Mouse (Mus musculus) gastrocnemius, adult 18-20 months (tissue): ENCODE results near the gene Exosc5. TPM values are rescaled to one million over a fixed set of nuclear protein-coding genes. Genes with fewer than 3 reads are reported as not detected.

Source experiments
- DNase-seq: peaks from one replicate; pipeline ENCODE4 v3.0.0; 2021; ENCODE audit warnings: low spot score
- total RNA-seq, 2 experiments: library from RNA; stranded (reverse); gene quantifications; 2 replicates each; pipeline ENCODE4 v1.2.3; 2021

Exosc5 gene
- total RNA-seq, 2 experiments from 2014 or later: 19.9 to 21.3 TPM

- no peak for DNase-seq
These were observed 26.3 kb upstream of the Exosc5 start for GRCm38 (mm10) chr7:25632679-25633078.

- DNase-seq: no peak
These were observed 22.6 kb upstream of the Exosc5 start for GRCm38 (mm10) chr7:25636373-25636772.

DNA sequence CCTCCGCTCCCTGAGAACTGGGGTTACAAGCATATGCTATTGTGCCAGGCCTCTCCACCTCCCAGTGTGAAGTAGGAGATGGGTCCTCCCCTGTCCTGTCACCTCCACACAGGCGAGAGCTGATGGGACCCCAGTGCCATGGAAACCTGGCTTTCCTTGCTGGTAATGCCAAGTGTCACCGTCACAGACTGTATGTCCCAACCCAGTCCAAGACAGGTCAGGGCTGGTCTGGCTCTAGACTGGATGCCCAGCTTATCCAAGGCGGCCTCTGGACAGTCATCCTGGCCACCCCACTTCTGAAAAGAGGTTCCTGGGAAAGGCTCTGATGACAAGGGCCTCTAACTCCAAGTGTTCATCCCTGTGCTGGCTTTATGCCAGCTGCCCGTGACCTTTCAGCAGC lies 21.9 kb upstream of the Exosc5 start:
- DNase-seq: no peak

GRCm38 (mm10) chr7:25639754-25640153 lies 19.2 kb upstream of the Exosc5 start:
- DNase-seq: no peak

- DNase-seq: no peak
These were observed 14.8 kb upstream of the Exosc5 start for GRCm38 (mm10) chr7:25644136-25644535.

GRCm38 (mm10) chr7:25644631-25645030 lies 14.3 kb upstream of the Exosc5 start:
- no peak for DNase-seq

DNA sequence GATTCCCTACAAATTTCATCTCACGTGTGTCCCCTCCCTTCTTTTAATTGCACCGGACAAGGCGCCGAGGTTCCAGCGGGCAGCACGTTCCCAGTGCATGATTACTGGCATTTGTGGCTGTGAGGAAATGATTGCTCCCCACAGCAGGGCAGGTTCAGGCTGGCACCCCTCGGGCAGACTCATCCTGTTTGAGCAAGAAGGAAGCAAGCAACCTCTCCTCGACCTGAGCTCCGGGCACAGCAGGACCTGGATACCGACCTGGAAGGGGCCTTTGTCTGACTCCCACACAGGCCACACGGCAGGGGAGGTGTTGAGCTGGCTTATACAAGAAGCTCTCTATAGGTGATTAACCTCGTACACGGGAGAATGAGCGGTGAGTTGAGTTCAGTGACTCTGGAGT lies 13.9 kb upstream of the Exosc5 start:
- DNase-seq: no peak

DNA sequence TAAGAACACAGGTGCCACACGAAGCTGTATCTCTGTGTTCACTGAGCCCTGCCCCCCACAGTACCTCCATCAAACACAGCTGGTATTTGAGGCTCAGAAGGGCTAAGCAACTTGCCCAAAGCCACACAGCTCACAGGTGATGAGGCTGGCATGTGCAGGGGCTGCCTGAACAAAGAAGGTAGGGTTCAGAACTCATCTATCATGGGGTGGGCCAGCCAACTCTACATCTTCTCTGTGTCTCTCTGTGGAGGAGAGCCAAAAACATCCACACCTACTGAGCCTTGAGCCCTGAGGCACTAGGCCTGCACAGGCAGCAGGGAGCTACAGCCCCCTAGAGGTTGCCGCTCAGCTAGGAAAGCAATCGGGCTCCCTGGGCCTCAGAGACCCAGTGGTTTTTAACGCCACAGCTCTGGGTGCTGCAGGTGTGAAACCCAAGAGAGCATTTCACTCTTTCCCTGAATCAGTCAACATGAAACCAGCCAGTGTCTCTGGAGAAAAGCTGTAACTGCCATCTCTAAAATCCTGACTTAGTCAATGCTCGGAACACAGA lies 11.3 kb upstream of the Exosc5 start:
- no peak for DNase-seq

DNA sequence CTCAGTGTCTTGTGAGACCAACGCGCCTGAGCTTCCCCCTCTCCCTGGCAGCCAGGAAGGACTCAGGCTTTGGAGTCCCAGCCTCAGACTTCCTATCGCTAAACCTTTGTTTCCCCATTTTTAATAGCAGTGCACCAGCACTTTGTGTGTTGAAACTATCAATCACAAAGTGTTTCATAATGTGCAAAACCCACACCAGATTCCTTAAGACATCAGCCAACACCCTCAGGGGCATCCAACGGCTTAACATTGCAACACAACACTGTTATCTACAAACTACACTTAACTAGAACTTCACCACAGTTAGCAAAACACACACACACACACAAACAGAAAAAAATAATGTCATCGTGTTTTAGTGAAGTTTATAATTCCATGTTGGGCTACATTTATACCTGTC lies 9.1 kb upstream of the Exosc5 start:
- DNase-seq: no peak

DNA sequence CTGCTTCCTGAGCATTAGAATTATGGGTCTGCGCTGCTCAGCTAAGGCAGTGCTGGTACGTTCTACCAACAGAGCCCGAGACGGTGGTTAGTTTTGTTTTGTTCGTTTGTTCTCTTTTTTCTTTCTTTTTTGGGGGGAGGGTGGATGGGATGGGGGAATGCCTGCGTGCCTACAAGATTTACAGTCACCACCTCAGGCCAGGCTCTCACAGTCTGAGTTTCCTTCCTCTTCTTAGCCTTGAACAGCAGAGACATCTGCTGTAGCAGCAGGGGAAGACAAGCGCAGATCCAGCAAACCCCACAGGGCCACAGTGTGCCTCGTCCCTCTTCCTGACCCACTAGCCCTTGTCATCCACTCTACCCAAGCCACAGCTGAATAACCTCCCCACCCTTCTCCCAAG lies 7.7 kb upstream of the Exosc5 start:
- no peak for DNase-seq

GRCm38 (mm10) chr7:25652244-25652759 lies 6.7 kb upstream of the Exosc5 start:
- no peak for DNase-seq

DNA sequence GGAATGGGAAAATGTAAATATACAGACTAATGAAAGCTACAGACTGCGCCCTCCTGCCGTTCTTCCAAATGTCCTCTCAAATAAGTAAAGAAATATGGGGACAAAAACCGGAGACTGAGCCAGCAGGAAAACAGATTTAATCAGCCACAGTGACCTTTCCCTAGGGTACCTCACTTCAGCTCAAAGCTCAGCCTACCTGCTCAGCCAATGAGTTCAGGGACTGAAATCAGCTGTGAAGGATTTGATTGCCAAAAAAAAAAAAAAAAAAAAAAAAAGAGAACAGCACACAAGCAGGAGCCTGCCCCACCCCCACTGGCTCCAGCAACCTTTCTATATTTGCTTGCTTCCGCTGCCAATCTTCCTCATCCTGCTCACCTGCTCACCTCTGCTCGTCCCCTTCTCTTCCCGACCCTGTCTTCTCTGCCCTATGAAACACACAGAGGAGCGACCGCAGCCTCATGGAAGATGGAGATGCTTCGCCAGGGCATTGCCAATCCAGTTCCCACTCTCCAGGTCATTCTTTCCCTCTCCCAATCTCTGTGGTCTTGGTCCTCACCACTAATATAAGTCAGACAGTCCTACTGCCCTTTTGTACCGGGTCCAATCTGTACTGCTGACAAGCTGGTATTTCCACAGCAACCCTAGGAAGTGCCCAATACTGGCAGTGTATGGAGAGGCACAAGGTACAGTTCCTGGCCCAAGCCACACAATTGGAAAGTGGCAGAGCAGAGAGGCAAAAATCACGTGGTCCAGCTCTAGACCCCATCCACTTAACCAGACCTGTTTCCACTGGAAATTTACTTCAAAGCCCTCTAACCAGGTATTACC lies 3.1 kb upstream of the Exosc5 start:
- no peak for DNase-seq

GRCm38 (mm10) chr7:25657785-25658184 lies 1.2 kb upstream of the Exosc5 start:
- DNase-seq: peak; percentile 34

- DNase-seq: no peak
These were observed 7.4 kb downstream of the Exosc5 start for GRCm38 (mm10) chr7:25666381-25666780.

DNA sequence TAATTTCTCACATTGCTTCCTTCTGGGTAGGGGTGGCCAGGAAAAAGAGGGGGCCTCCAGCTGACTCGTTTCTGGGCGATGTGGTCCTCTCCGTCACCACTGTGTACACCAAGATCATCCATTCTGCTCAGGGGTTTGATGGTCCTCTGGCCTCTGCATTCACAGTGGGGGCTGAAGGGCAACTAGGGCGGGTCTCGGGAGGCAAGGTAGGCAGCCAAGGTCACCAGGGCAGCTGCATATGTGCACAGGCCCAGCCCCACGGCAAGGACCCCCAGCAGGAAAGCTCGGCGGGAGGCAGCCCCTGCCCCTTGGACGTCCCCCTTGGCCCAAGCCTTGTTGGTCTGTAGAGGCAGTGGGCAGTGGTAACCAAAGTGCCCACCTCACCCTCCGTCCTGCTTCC lies 10.2 kb downstream of the Exosc5 start:
- DNase-seq: no peak

- DNase-seq: no peak
These were observed 10.7 kb downstream of the Exosc5 start for GRCm38 (mm10) chr7:25669631-25670030.

GRCm38 (mm10) chr7:25670096-25670495 lies 11.1 kb downstream of the Exosc5 start:
- DNase-seq: no peak

- no peak for DNase-seq
These were observed 12.7 kb downstream of the Exosc5 start for GRCm38 (mm10) chr7:25671686-25672085.

- no peak for DNase-seq
These were observed 13.5 kb downstream of the Exosc5 start for GRCm38 (mm10) chr7:25672442-25672841.

DNA sequence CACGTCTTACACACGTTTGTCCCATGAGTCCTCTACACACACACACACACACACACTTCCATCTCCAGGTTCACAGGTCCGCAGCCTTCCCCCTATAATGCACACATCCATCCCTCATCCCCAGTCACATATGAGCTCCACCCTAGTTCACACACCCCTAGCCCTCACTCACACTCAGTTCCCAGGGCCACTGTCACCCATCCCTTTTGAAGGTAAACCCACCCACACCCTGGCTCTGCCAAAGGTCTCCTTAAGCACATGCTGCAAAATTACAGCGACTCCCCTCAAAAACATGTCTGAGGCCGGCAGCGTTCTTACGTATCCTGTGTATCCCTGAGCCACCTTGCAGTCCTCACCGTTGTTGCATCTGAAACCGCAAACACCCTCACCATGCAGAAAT lies 15.3 kb downstream of the Exosc5 start:
- no peak for DNase-seq

DNA sequence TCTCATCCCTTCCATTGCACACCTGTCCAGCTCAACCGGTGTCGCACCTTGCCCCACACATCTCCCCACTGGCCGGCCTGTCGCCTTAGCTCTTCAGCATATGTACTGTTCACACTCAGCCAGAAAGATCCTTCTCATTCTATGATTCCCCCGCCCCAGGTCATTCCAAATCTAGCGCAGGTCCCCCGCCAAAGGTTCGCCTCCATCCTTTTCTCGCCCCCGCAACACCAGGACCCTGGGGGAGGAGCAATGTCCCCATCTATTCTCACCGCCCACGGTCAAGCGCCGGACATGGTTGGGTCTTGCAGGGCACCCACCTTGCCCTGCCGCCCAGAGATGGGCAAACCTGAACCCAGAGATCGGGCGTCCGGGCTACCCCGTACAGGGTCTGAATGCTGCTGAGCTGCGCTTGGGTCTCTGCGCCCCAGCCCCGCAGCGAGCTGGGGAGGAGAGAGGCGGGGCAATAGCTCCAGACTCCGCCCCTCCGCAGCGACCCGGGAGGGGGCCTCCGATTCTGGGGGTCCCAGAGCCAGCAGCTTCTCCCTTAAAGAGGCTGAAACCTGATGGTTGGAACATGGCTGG lies 15.8 kb downstream of the Exosc5 start, which contains the start of gene Tmem91:
Gene Tmem91 (minus strand): TSS at position 448 of the 582 bp plus-strand sequence.
- DNase-seq: no peak

DNA sequence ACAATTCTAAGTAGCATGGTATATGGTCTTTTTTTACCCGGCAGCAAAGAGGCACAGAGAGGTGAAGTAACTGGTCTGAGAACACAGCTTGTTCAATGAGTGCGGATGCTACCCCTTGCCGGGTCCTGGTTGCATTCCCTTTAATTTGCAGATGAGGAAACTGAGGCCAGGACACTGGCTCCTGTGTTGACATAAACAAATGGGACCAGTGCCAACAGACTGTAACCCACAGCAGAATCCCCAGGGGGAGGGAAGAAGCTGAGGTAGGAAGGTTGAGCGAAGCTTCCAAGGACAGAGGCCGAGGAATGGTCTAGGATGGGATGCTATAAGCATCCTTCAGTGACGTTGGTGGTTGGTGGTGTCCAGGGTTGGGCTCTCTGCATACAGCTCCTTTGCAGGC lies 16.4 kb downstream of the Exosc5 start:
- no peak for DNase-seq
